Mouse (Mus musculus) olfactory bulb, adult 2 months (tissue): ENCODE results near the gene Man1c1. TPM values are rescaled to one million over a fixed set of nuclear protein-coding genes. Genes with fewer than 3 reads are reported as not detected.
A peak's percentile ranks its signal among the peaks of the same experiment; 100 is the strongest.

Experiments
- H3K27ac ChIP-seq: fragments of 200-500 bp; 2 replicates; pipeline ENCODE4 v1.5.1; 2012; ENCODE audit warnings: low read depth, low read length; ENCODE audit not compliant: insufficient read depth
- H3K4me1 ChIP-seq: fragments of 200-500 bp; 2 replicates; pipeline ENCODE4 v1.6.1; 2012; ENCODE audit warnings: low read length; ENCODE audit not compliant: control insufficient read depth, insufficient read depth
- H3K4me3 ChIP-seq: fragments of 200-500 bp; 2 replicates; pipeline ENCODE4 v1.5.1; 2012; ENCODE audit warnings: mild to moderate bottlenecking, low read depth, low read length, moderate library complexity; ENCODE audit not compliant: insufficient read depth
- CTCF ChIP-seq: fragments of 200-500 bp; IDR thresholded peaks from 2 replicates; pipeline ENCODE4 v1.5.1; 2012; ENCODE audit warnings: low read depth, mild to moderate bottlenecking, low read length, moderate library complexity; ENCODE audit not compliant: insufficient read depth
- POLR2A ChIP-seq: fragments of 200-500 bp; IDR thresholded peaks from 2 replicates; pipeline ENCODE4 v1.6.1; 2012; ENCODE audit warnings: mild to moderate bottlenecking, low read depth, low read length, moderate library complexity; ENCODE audit not compliant: insufficient read depth
- WGBS: fragments of 180-500 bp; shearing (Covaris S2); methylation state at CpG from one replicate; pipeline ENCODE4 v1.1.7; 2018; 5-methylcytosine and 5-hydroxymethylcytosine counted together
- polyA plus RNA-seq: library from polyadenylated mRNA; stranded (reverse); fragments of >200 nt; gene quantifications from 2 replicates; pipeline ENCODE4 v1.2.4, GENCODE M21; 2012; ENCODE audit warnings: low replicate concordance; ENCODE audit not compliant: missing spikeins, insufficient read depth, insufficient read length

Man1c1 gene
- polyA plus RNA-seq, 1 experiment, result not detected

GRCm38 (mm10) chr4:134730106-134730505, 26.0 kb upstream of the Man1c1 start:
- Histone ChIP-seq H3K4me1 (peaks cover 5% of the 10 kb centered on the region; the same call in 1 of the 2 replicates), H3K27ac (no peak overlapping the region), H3K4me3 (no peak overlapping the region)
- TF ChIP-seq CTCF (no peak), POLR2A (no peak)
- 29% methylated on average over 8 of the region's 8 CpGs for WGBS

GRCm38 (mm10) chr4:134725735-134726345, 21.8 kb upstream of the Man1c1 start:
- 77% methylated on average over 13 of the region's 13 CpGs for WGBS
- no peak overlapping the region for H3K4me3 ChIP-seq
- no peak overlapping the region for H3K27ac ChIP-seq

GRCm38 (mm10) chr4:134724974-134725373, 20.9 kb upstream of the Man1c1 start:
- 76% methylated on average over 4 of the region's 4 CpGs for WGBS
- Histone ChIP-seq H3K27ac (no peak overlapping the region), H3K4me1 (peaks cover 9% of the 10 kb centered on the region), H3K4me3 (no peak overlapping the region)
- no peak for TF ChIP-seq POLR2A

More at GRCm38 (mm10) chr4:134725735-134726345, 21.8 kb upstream of the Man1c1 start:
- TF ChIP-seq POLR2A, result no peak
- TF ChIP-seq CTCF, result no peak
- peaks cover 6% of the 10 kb centered on the region for H3K4me1 ChIP-seq

- H3K27ac ChIP-seq, result no peak overlapping the region
- 77% methylated on average over 3 of the region's 3 CpGs for WGBS
- TF ChIP-seq CTCF (no peak), POLR2A (no peak)
- H3K4me1 ChIP-seq, result peaks cover 9% of the 10 kb centered on the region
- H3K4me3 ChIP-seq, result no peak overlapping the region
Observed at GRCm38 (mm10) chr4:134723251-134723650, 19.2 kb upstream of the Man1c1 start.

GRCm38 (mm10) chr4:134721076-134721475, 17.0 kb upstream of the Man1c1 start:
- peaks cover 9% of the 10 kb centered on the region for H3K4me1 ChIP-seq
- no peak overlapping the region for H3K4me3 ChIP-seq
- TF ChIP-seq CTCF (no peak), POLR2A (no peak)
- 56% methylated on average over 6 of the region's 6 CpGs for WGBS
- no peak overlapping the region for H3K27ac ChIP-seq

GRCm38 (mm10) chr4:134720371-134720770, 16.3 kb upstream of the Man1c1 start:
- peaks cover 9% of the 10 kb centered on the region for H3K4me1 ChIP-seq
- no peak overlapping the region for H3K27ac ChIP-seq
- WGBS, result 76% methylated on average over 3 of the region's 3 CpGs
- H3K4me3 ChIP-seq, result no peak overlapping the region
- TF ChIP-seq POLR2A (no peak), CTCF (no peak)

- Histone ChIP-seq H3K4me1 (peaks cover 9% of the 10 kb centered on the region), H3K27ac (no peak overlapping the region), H3K4me3 (no peak overlapping the region)
- 89% methylated on average over 8 of the region's 8 CpGs for WGBS
- no peak for TF ChIP-seq CTCF
- TF ChIP-seq POLR2A, result no peak
Observed at GRCm38 (mm10) chr4:134719489-134719888, 15.4 kb upstream of the Man1c1 start.

GRCm38 (mm10) chr4:134713937-134714336, 9.8 kb upstream of the Man1c1 start:
- no peak overlapping the region for H3K27ac ChIP-seq
- WGBS, result 7% methylated on average over 8 of the region's 8 CpGs

GRCm38 (mm10) chr4:134705311-134705710, 1.2 kb upstream of the Man1c1 start:
- Histone ChIP-seq H3K4me3 (no peak overlapping the region), H3K4me1 (peaks cover 29% of the 10 kb centered on the region), H3K27ac (no peak overlapping the region)
- 45% methylated on average over 5 of the region's 5 CpGs for WGBS
- TF ChIP-seq CTCF (no peak), POLR2A (no peak)

More at GRCm38 (mm10) chr4:134713937-134714336, 9.8 kb upstream of the Man1c1 start:
- Histone ChIP-seq H3K4me3 (no peak overlapping the region), H3K4me1 (peaks cover 2% of the 10 kb centered on the region)
- TF ChIP-seq POLR2A, result no peak
- no peak for TF ChIP-seq CTCF

GRCm38 (mm10) chr4:134704590-134704989, 500 bp upstream of the Man1c1 start:
- 2% methylated on average over 21 of the region's 21 CpGs for WGBS
- TF ChIP-seq POLR2A (no peak), CTCF (no peak)
- Histone ChIP-seq H3K27ac (0 out of 2 replicates have a peak overlapping the region, but pooled peaks have one; percentile 7), H3K4me1 (peaks cover 29% of the 10 kb centered on the region), H3K4me3 (peak overlapping the region; percentile 57)
